Mouse (Mus musculus) B cell, adult 2 months (primary cell): ENCODE measurements around the gene Hist1h2an.
A peak's percentile ranks its signal among the peaks of the same experiment; 100 is the strongest.
"Not testable (repeated sequence)": the region's sequence is repeated elsewhere in the genome, so short reads cannot be mapped to it uniquely, and the experiment has no call there.

Source experiments
- DNase-seq, 2 experiments: peaks; one replicate each; pipeline ENCODE4 v3.0.0; 2022

Hist1h2an gene

DNA sequence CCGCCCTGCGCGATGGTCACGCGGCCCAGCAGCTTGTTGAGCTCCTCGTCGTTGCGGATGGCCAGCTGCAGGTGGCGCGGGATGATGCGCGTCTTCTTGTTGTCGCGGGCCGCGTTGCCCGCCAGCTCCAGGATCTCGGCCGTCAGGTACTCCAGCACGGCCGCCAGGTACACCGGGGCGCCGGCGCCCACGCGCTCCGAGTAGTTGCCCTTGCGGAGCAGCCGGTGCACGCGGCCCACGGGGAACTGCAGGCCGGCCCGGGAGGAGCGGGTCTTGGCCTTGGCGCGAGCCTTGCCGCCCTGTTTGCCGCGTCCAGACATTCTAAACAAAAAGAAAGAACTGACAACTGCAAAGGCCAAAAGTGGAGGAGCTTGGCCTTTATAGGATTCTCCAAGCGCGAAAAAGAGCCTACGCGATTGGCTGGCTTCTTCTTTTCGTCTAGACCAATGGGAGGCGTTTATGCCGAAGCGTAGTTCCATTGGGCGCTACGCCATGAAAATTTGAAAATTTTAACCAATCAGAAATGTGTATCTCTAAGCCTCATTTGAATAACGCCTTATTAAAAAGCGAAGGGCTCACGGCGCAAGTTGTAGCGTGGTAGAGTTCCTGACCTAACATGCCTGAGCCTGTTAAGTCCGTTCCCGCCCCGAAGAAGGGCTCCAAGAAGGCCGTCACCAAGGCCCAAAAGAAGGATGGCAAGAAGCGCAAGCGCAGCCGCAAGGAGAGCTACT is at the start of gene Hist1h2an, which contains the start of gene Hist1h2bp:
TSS of gene Hist1h2an (minus strand) at position 320 of the 731 bp plus-strand sequence.
TSS of gene Hist1h2bp (plus strand) at position 563 of the 731 bp plus-strand sequence.
- peak; percentile 83 to 84 for DNase-seq

DNA sequence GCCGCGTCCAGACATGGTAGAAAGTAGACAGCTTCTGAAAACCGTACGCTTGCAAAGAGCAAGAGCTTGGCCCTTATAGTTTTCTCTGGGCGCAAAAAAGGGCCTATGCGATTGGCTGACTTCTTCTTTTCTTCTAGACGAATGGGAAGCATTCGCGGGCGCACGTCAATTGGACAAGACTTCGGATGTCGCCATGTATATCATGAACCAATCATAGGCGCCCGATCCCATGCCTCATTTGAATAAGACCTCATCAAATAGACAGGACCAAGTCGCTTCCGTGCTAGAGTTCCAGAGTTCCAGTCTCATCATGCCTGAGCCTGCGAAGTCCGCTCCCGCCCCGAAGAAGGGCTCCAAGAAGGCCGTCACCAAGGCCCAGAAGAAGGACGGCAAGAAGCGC is 46.4 kb upstream of the Hist1h2an start, which contains the start of the genes Hist1h2ap and Hist1h2br:
TSS of gene Hist1h2ap (minus strand) at position 47 of the 400 bp plus-strand sequence.
TSS of gene Hist1h2br (plus strand) at position 283 of the 400 bp plus-strand sequence.
- DNase-seq, result not testable (repeated sequence)

DNA sequence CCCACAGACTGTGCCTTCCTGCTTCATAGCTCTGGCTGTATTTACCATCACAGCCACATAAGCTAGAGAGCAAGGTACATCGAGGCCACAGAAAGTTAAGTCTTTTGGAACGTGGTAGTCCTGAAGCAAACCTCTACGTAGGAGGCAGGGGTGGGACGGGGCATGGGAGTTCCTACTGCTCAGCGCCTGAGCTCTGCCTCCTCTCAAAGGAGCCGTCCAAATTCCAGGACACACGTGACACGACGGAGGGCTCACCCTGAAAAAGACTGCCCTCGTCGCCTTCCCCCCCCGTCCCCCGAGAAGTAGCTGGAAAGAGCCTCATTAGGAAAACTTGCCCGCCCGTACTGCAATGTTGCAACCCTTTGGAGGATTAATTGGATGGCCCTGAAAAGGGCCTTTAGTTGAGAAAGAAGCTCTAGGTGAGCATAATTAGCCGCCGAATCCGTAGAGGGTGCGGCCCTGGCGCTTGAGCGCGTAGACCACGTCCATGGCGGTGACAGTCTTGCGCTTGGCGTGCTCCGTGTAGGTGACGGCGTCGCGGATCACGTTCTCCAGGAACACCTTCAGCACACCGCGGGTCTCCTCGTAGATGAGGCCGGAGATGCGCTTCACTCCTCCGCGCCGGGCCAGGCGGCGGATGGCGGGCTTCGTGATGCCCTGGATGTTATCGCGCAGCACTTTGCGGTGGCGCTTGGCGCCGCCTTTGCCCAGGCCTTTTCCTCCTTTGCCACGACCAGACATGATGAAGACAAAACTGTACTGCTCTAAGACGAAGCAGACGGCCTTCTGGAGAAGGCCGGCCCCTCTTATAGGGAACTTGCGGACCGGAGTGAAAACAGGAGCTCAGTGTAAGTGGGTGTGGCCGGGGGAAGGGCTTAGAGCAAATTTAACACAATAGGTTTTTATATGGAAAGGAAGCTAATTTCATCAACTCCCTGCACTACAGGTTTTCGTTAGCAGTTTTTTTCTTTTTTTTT is 44.7 kb upstream of the Hist1h2an start, which contains the start of gene Hist1h4n:
TSS of gene Hist1h4n (minus strand) at position 779 of the 977 bp plus-strand sequence.
- DNase-seq, result peak; percentile 54 to 56

DNA sequence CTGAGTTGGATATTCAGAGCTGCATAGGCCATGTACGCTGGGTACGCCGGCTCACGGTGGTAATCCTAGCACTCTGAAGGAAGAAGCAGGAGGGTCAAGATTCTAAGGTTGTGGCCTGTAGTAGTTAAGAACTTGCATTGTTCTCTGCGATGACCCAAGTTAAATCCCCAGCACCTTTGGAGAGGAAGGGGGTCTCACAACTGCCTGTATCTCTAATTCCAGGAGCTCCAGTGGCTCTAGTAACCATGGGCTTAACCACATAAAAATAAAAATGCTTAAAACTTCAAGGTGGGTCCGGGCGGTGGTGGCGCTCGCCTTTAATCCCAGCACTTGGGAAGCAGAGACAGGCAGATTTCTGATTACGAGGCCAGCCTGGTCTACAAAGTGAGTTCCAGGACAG is 43.3 kb upstream of the Hist1h2an start:
- DNase-seq, result no peak

DNA sequence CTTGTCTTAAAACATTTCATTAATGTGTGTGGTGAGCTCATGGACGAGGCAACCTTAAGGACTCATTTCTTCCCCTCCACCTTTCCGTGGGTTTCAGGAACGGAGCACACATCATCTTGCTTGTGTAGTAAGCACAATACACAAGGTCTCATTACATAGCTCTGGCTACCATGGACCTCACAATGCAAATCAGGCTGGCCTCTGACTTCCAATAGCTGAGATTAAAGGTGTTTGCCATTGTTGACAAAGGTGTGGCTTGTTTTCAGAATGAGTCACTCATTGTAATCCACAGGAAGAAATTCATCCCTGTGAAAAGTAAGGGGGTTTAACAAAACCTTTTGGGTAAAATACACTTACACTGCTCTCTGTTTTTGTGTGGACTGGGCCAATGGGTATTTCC is 41.5 kb upstream of the Hist1h2an start:
- no peak for DNase-seq

DNA sequence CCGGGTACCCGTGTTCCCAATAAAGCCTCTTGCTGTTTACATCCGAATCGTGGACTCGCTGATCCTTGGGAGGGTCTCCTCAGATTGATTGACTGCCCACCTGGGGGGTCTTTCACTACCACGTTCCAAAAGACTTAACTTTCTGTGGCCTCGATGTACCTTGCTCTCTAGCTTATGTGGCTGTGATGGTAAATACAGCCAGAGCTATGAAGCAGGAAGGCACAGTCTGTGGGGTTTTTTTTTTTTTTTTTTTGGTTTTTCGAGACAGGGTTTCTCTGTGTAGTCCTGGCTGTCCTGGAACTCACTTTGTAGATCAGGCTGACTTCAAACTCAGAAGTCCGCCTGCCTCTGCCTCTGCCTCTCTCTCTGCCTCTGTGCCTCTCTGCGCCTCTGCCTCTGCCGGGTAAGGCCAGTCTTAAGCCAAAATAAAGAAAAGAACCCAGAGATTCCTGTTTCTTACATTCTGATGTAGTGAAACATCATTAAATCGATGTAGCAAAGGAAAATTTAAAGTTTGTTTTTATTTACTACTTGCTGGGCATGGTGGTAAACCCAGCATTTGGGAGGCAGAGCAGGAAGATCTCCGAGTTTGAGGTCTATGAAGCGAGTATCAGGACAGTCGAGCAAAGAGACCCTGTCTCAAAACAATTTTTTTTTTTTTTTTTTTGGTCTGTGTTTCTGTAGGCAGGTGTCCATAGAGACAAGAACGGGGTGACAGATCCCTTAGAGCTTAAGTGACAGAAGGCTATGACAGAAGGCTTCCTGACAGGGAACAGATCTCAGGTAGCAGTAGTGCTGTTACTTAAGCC is 33.3 kb upstream of the Hist1h2an start:
- DNase-seq, result not testable (repeated sequence)

DNA sequence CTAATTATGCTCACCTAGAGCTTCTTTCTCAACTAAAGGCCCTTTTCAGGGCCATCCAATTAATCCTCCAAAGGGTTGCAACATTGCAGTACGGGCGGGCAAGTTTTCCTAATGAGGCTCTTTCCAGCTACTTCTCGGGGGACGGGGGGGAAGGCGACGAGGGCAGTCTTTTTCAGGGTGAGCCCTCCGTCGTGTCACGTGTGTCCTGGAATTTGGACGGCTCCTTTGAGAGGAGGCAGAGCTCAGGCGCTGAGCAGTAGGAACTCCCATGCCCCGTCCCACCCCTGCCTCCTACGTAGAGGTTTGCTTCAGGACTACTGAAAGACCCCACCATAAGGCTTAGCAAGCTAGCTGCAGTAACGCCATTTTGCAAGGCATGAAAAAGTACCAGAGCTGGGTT is 25.1 kb upstream of the Hist1h2an start:
- peak; percentile 23 to 27 for DNase-seq

DNA sequence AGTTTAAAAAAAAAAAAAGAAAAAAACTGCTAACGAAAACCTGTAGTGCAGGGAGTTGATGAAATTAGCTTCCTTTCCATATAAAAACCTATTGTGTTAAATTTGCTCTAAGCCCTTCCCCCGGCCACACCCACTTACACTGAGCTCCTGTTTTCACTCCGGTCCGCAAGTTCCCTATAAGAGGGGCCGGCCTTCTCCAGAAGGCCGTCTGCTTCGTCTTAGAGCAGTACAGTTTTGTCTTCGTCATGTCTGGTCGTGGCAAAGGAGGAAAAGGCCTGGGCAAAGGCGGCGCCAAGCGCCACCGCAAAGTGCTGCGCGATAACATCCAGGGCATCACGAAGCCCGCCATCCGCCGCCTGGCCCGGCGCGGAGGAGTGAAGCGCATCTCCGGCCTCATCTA is 24.5 kb upstream of the Hist1h2an start, which contains the start of gene Hist1h4m:
TSS of gene Hist1h4m (plus strand) at position 208 of the 400 bp plus-strand sequence.
- DNase-seq, result peak; percentile 62

DNA sequence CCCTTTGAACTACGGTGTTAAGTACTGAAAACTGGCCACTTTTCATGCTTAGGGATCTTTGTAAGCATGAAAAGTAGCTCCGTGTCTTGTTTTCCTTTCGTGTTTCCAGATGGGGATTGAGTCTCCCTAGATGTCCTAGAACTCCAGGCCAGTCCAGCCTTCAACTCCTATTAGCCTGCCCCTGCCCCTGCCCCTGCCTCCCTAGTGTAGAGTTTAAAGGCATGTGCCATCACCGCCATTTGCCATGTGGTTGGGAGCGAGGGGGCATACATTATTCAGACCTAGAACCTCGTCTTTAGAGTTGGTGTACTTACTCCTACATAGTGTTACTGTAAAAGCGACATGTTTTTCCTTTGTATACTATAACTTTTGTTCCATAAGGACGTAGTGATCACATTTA is 24.1 kb upstream of the Hist1h2an start:
- DNase-seq, result not testable (repeated sequence)

DNA sequence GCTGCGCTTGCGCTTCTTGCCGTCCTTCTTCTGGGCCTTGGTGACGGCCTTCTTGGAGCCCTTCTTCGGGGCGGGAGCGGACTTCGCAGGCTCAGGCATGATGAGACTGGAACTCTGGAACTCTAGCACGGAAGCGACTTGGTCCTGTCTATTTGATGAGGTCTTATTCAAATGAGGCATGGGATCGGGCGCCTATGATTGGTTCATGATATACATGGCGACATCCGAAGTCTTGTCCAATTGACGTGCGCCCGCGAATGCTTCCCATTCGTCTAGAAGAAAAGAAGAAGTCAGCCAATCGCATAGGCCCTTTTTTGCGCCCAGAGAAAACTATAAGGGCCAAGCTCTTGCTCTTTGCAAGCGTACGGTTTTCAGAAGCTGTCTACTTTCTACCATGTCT is 23.1 kb upstream of the Hist1h2an start, which contains the start of the genes Hist1h2bq and Hist1h2ao:
TSS of gene Hist1h2bq (minus strand) at position 125 of the 400 bp plus-strand sequence.
TSS of gene Hist1h2ao (plus strand) at position 393 of the 400 bp plus-strand sequence.
- DNase-seq, result not testable (repeated sequence)

DNA sequence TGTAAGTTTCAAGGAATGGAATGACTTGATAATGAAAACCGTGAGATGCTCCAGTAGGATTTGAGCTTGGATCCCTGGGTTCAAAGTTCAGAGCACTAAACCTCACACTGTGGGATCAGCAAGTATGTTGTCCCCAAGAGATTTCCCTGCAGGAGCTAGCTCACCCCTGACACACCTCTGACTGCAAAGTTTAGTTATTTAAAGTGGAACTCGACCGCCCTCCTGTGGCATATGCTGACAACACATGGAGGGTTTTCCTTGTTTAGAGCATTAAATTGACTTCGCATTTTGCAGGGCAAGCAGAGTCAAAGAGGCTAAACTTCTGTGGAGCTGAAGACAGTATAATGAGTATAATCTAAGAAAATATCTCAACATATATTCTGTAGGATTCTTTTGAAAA is 16.0 kb upstream of the Hist1h2an start:
- not testable (repeated sequence) for DNase-seq

DNA sequence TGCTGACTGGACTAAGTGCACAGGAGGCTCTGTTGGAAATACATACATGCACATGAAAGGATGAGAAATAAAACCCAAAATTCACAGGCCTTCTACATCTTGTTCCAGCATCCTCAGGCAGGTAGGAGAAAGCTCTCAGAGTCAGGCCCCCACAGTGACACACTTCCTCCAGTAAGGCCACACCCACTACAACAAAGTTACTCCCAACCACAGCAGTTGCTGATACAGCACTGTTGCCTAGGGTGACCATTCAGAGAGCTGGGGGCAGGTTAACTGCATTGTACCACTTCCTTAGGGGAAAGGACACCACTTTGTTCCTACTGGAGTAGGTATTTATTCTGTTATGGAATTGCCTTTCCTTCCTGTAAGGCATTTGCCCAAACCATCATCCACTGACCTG is 10.1 kb upstream of the Hist1h2an start:
- DNase-seq, result not testable (repeated sequence)

DNA sequence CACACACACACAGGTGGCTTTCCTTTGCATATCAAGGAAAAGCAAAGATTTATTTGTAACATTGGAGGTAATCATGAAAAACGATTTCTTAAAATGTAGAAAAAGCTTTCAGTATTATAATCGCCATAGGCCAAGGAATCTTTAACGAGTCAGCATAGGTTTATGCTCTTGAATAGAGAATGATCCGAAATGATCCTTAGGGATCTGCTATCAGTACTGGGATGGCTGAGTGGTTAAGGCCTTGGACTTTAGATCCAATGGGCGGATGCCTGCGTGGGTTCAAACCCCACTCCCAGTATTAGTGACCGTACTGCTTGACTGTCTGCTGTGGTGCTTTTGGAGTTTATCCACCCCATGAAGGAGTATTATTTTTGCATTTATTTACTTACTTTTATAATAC is 8.6 kb upstream of the Hist1h2an start:
- no peak for DNase-seq

DNA sequence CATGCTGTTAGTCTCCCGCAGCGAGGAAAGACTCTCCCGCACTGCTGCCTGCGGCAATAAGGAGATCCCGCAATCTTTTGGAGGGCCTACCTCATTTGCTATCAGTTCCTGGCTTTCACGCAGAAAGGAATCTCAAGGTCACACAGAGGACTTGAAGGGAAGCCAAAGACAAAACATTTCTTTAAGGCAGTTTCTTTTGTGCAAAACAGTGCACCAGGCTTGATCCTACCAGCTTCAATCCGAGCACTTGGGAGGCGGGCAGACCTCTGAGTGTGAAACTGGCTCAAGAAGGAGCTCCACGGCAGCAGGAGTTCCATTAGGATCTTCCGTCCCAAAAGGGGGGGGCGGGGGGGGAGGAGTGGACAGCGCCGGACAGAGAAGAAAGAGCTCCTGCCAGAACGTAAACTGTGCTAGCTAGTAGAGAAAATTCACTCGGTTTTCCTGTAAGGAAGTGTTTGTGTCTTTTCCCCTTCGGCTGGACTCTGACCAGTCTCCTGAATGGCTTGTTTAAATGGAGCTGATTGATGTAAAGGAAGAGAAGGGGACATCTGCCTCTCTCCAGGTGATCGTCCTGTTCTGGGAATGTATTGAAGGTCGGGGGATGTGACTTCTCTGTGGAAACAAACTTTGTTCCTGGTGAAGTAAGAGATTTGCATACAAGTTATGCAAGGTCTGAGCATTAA is 3.7 kb upstream of the Hist1h2an start:
- DNase-seq, result no peak

DNA sequence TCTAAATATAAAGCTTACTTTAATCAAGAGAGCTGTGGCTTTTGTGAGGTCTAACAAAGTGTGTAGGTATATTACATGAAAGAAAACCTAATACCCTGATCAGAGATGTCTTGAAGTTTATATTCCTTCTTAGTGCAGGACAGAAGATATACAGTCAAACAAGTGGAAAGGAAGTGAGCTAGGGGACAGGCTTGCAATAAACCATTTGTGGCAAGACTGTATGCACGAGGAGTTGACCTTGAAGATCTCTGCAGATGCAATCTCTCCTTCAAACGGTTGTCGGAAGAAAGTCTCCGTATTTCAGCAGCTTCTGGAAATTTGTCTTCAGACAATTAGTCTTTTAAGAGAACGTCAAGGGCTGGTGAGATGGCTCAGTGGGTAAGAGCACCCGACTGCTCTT is 2.9 kb upstream of the Hist1h2an start:
- DNase-seq, result no peak

DNA sequence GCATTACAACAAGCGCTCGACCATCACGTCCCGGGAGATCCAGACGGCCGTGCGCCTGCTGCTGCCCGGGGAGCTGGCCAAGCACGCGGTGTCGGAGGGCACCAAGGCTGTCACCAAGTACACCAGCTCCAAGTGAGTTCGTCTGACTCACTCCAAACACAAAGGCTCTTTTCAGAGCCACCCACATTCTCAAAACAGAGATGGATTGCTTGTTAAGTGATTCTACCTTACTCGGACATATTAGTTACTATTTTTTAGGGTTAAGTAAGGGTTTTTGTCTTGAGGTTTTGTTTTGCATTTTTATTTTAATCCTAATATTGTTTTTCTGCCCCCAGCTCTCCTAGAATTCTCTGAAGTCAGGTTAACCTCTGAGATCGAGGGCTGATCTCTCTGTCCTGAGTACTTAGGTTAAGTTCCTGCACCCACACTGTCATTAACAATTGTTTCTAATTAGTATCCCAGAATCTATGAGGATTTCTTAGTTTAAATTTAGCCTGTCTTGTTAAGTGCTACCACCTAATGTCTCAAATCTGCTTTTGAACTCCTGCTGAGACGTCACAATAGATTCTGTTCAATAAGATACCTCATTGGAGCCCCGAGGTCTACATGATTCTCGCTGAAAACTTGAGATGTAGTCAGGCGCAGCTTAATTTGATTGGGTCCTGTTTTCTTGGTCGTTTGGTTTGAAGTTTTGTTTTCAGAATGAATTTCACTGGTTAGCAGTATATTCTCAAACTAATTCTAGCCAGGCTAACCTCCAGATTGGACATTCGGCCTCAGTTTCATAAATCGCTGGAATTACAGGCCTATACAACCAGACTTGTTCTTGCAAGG is 959 bp upstream of the Hist1h2an start:
- DNase-seq, result no peak

DNA sequence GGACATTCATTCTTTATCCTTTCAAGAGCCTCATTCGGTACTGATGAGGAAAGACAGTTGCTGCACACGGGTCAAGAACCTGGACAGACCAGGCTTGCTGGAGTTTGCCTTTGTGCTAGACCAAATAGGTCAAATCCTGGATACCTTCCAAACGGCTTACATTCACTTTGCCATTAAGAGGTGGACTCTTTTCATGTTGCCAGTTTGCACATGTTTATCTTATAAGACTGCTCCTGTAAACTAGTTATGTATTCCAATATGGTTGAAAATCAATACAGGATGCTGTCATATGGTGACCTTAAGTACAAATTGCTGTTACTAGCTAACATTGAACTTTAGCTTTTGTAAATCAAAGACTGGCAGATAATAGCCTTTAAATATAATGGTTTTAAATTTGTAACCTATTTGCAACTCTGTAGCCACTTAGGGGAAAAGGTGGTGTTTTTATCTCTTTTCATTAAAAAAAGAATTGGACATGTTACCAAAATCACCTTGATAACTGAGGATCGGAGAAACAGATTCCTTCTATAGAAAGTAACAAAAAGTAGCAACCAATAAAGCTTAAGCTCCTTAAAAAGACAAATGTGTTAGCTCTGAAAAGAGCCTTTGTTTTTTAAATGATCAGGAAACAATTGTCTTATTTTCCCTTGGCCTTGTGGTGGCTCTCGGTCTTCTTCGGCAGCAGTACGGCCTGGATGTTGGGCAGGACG is 674 bp downstream of the Hist1h2an start:
- no peak for DNase-seq

DNA sequence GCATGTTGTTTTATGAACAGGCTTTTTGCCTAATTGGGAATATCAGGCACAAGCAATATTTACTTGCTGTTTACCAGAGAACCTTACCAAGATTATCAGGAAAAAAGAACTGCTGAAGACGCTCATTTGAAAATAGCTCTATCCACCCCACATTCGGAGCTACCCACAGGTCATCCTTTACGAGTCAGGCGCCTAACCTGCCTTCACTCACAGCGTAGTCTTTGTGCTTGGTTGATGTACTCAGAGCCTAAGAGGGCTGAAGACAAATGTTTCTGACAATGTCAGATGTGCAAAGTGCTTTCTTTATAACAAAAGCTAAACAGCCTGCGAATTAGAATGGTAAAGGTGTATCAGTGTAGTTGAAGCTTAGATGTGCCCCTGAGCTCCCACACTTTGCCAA is 2.7 kb downstream of the Hist1h2an start:
- DNase-seq, result no peak

DNA sequence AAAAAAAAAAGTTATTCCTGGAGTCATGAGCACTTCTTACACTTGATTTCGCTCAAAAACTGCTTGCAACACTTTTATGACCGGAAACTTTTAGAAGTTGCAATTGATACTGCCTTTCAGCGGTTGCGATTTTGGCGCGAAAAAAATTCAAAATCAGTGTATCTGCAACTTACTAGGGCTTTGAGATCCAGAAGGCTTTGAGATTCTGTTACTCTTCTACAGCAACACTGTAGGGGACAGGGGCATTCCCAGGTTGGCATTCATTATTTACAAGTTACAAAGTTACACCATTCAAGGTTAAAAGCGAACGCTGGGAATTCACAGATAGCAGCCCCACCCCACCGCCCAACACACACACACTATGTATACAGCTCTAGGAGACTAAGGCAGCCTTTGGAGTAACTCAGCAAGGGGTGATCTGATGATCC is 3.3 kb downstream of the Hist1h2an start:
- DNase-seq, result peak; percentile 46 to 54

DNA sequence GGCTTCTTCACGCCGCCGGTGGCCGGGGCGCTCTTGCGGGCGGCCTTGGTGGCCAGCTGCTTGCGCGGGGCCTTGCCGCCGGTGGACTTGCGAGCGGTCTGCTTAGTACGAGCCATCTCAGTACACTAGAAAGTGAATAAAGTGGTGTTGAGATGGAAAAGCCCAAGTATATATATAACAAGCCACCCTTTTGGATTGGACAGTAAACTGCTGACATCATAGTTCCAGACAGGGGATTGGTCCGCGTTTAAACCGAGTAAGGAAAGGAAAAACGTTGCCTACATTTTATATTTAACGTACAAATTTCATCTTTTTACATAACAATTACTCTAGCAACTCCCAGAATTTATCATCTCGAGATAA is 3.8 kb downstream of the Hist1h2an start, which contains the start of gene Hist1h3i:
TSS of gene Hist1h3i (minus strand) at position 116 of the 363 bp plus-strand sequence.
- peak in 1 of 2 experiments; percentile 71 for DNase-seq
